Comparison of ENCODE assay signal across 28 mouse cellular contexts in genomic region chr12:117679795-117680194, GRCm38 (mm10).
DNase-seq lines count a peak whose midpoint lies in the region; ATAC-seq and TF ChIP-seq lines count a peak whose summit lies in the region.
"Had no signal": no experiment of that assay in that cellular context is flagged by ENCODE, and none has a peak within 500 bp of the region (broad histone marks: within the 10 kb centered on the region; RNA-seq: fewer than 3 reads in every experiment).

No protein-coding gene starts in this region.

- no peaks in the 10 kb centered on the region for H3K27me3 ChIP-seq in heart, embryonic 10.5 days (ENCODE audit: insufficient read depth, poor library complexity, severe bottlenecking)
- H3K27me3 ChIP-seq in hindbrain, embryonic 14.5 days (ENCODE audit: control insufficient read depth, insufficient read depth, low read length), result no peaks in the 10 kb centered on the region
- H3K27me3 ChIP-seq: embryonic facial prominence, embryonic 13.5 days; hindbrain, embryonic 13.5 days; liver, embryonic 15.5 days; midbrain, embryonic 12.5 days; neural tube, embryonic 12.5 days had no signal

- no peak overlapping the region for H3K9ac ChIP-seq in hindbrain, embryonic 14.5 days
- H3K9ac ChIP-seq: embryonic facial prominence, embryonic 13.5 days; hindbrain, embryonic 13.5 days; limb, embryonic 12.5 days; liver, embryonic 15.5 days; midbrain, embryonic 12.5 days; neural tube, embryonic 12.5 days had no signal

- H3K27ac ChIP-seq in heart, embryonic 10.5 days, result 0 out of 2 replicates have a peak overlapping the region, but pooled peaks have one; percentile 53
- peak overlapping the region; percentile 76 for H3K27ac ChIP-seq in brown adipose tissue, adult 24 weeks (replicated peaks; ENCODE audit: low read depth, low read length)
- H3K27ac ChIP-seq in hindbrain, embryonic 14.5 days, result no peak overlapping the region
- H3K27ac ChIP-seq: embryonic facial prominence, embryonic 13.5 days; forebrain, embryonic 10.5 days; hindbrain, embryonic 13.5 days; limb, embryonic 12.5 days; liver, embryonic 15.5 days; midbrain, embryonic 12.5 days; neural tube, embryonic 12.5 days had no signal

- H3K36me3 ChIP-seq in heart, embryonic 10.5 days, result no peaks in the 10 kb centered on the region
- no peaks in the 10 kb centered on the region for H3K36me3 ChIP-seq in hindbrain, embryonic 14.5 days (replicated peaks; ENCODE audit: control insufficient read depth, insufficient read depth)
- H3K36me3 ChIP-seq: embryonic facial prominence, embryonic 13.5 days; forebrain, embryonic 10.5 days; hindbrain, embryonic 13.5 days; limb, embryonic 12.5 days; liver, embryonic 15.5 days; midbrain, embryonic 12.5 days; neural tube, embryonic 12.5 days had no signal

- TF ChIP-seq CTCF in lung, adult 2 months (IDR thresholded peaks at IDR 0.05; ENCODE audit: insufficient read depth, low read length), result no peak

- no peak overlapping the region for H3K4me3 ChIP-seq in heart, embryonic 10.5 days
- no peak overlapping the region for H3K4me3 ChIP-seq in lung, adult 2 months (replicated peaks; ENCODE audit: extremely low read depth, low read depth, low read length)
- H3K4me3 ChIP-seq in brown adipose tissue, adult 24 weeks (ENCODE audit: insufficient read depth, low read depth, low read length), result no peak overlapping the region
- no peak overlapping the region for H3K4me3 ChIP-seq in hindbrain, embryonic 14.5 days (replicated peaks; ENCODE audit: low read length)
- H3K4me3 ChIP-seq: embryonic facial prominence, embryonic 13.5 days; forebrain, embryonic 10.5 days; hindbrain, embryonic 13.5 days; limb, embryonic 12.5 days; liver, embryonic 15.5 days; megakaryocyte, embryonic 14.5 days; midbrain, embryonic 12.5 days; myocyte; neural tube, embryonic 12.5 days had no signal

- no peak for ATAC-seq in hindbrain, embryonic 14.5 days (ENCODE audit: low FRiP score)
- ATAC-seq: forebrain, embryonic 16.5 days had no signal

- TF ChIP-seq POLR2A in lung, adult 2 months (IDR thresholded peaks at IDR 0.05; ENCODE audit: borderline replicate concordance, extremely low read depth, low read depth, low read length), result no peak

- peaks cover 38% of the 10 kb centered on the region for H3K4me1 ChIP-seq in heart, embryonic 10.5 days
- peaks cover 31% of the 10 kb centered on the region for H3K4me1 ChIP-seq in lung, adult 2 months (ENCODE audit: control insufficient read depth, insufficient read depth, low read length)
- peaks cover 35% of the 10 kb centered on the region for H3K4me1 ChIP-seq in brown adipose tissue, adult 24 weeks (ENCODE audit: control insufficient read depth, insufficient read depth, insufficient read length, low read length)
- H3K4me1 ChIP-seq in hindbrain, embryonic 14.5 days (replicated peaks; ENCODE audit: control insufficient read depth, insufficient read depth, low read length), result peaks cover 10% of the 10 kb centered on the region; the same call in 1 of the 2 replicates
- H3K4me1 ChIP-seq: liver, embryonic 15.5 days had no signal

- H3K4me2 ChIP-seq in hindbrain, embryonic 14.5 days (replicated peaks), result no peak overlapping the region
- H3K4me2 ChIP-seq: embryonic facial prominence, embryonic 13.5 days; hindbrain, embryonic 13.5 days; limb, embryonic 12.5 days; liver, embryonic 15.5 days; midbrain, embryonic 12.5 days; neural tube, embryonic 12.5 days had no signal

- no peaks in the 10 kb centered on the region for H3K9me3 ChIP-seq in heart, embryonic 10.5 days
- H3K9me3 ChIP-seq in hindbrain, embryonic 14.5 days (ENCODE audit: control insufficient read depth, low read length), result no peaks in the 10 kb centered on the region
- H3K9me3 ChIP-seq: embryonic facial prominence, embryonic 13.5 days; forebrain, embryonic 10.5 days; hindbrain, embryonic 13.5 days; limb, embryonic 12.5 days; liver, embryonic 15.5 days; megakaryocyte, embryonic 14.5 days; midbrain, embryonic 12.5 days; neural tube, embryonic 12.5 days had no signal

- peak; percentile 61 for DNase-seq in heart, embryonic 10.5 days (ENCODE audit: low spot score)
- no peak for DNase-seq in heart, postnatal 4 days
- peak; percentile 30 to 52 for DNase-seq in lung, adult 18-20 months
- DNase-seq in lung, adult 2 months, result no peak
- peak; percentile 58 for DNase-seq in lung, postnatal 36 days
- DNase-seq in hindbrain, embryonic 14.5 days (ENCODE audit: low spot score), result no peak
- DNase-seq: adrenal gland, postnatal 25 days; B cell, adult 2 months; cerebellum, adult 18-20 months; cerebellum, postnatal 10 days; kidney, adult 9 months; kidney, postnatal 14 days; layer of hippocampus, adult 9-11 months; right cerebral cortex, adult 18-20 months; spleen, adult 18-20 months; thymus, adult 2 months; thymus, postnatal 36 days had no signal

- WGBS in heart, embryonic 10.5 days, result 54% methylated on average over 4 of the region's 4 CpGs
- WGBS in lung, adult 2 months, result 37% methylated on average over 4 of the region's 4 CpGs
- 81% methylated on average over 4 of the region's 4 CpGs for WGBS in hindbrain, embryonic 14.5 days

Comparison
In these comparisons a context has a peak if more than half of its experiments do, and no peak if none do; other contexts are left out.
1. DNase-seq: peak in heart, embryonic 10.5 days (single experiment), lung, adult 18-20 months (2 of 2) and lung, postnatal 36 days (single experiment); none in heart, postnatal 4 days (single experiment), lung, adult 2 months (single experiment) and hindbrain, embryonic 14.5 days (single experiment).